Mouse (Mus musculus) hindbrain, embryonic 12.5 days (tissue): Measurements from ENCODE around the gene Sh3tc1. TPM values are rescaled to one million over a fixed set of nuclear protein-coding genes. Genes with fewer than 3 reads are reported as not detected.

Experiments used
- ATAC-seq: fragments of 200-750 bp; cut with Nextera tagmentation; 2 replicates; pipeline ENCODE4 v1.8.0; 2017; ENCODE audit warnings: moderate TSS enrichment; ENCODE audit not compliant: low FRiP score
- H3K27ac ChIP-seq: fragments of 300-500 bp; sonication (generic); 2 replicates; pipeline ENCODE4 v1.5.1; 2016; ENCODE audit warnings: mild to moderate bottlenecking
- H3K27me3 ChIP-seq: fragments of 300-500 bp; sonication (generic); 2 replicates; pipeline ENCODE4 v1.6.1; 2016; ENCODE audit warnings: mild to moderate bottlenecking
- H3K36me3 ChIP-seq: fragments of 300-500 bp; sonication (generic); 2 replicates; pipeline ENCODE4 v1.6.1; 2016; ENCODE audit warnings: mild to moderate bottlenecking
- H3K4me1 ChIP-seq: fragments of 300-500 bp; sonication (generic); 2 replicates; pipeline ENCODE4 v1.6.1; 2016
- H3K4me2 ChIP-seq: fragments of 300-500 bp; sonication (generic); replicated peaks from 2 replicates; pipeline ENCODE4 v1.6.1; 2016; ENCODE audit warnings: mild to moderate bottlenecking
- H3K4me3 ChIP-seq: fragments of 300-500 bp; sonication (generic); 2 replicates; pipeline ENCODE4 v1.5.1; 2016; ENCODE audit warnings: mild to moderate bottlenecking
- H3K9ac ChIP-seq: fragments of 300-500 bp; sonication (generic); 2 replicates; pipeline ENCODE4 v1.6.1; 2016; ENCODE audit warnings: mild to moderate bottlenecking, moderate library complexity
- H3K9me3 ChIP-seq: fragments of 300-500 bp; sonication (generic); replicated peaks from 2 replicates; pipeline ENCODE4 v1.6.1; 2016; ENCODE audit warnings: mild to moderate bottlenecking
- WGBS: fragments of 180-500 bp; shearing (Covaris S2); methylation state at CpG from one replicate; pipeline ENCODE4 v1.1.7; 2016; 5-methylcytosine and 5-hydroxymethylcytosine counted together
- polyA plus RNA-seq: library from polyadenylated mRNA; unstranded; fragments of >200 nt; fragmentation: Nextera tagmentation; extraction: Ambion mirVana; gene quantifications from 2 replicates; pipeline ENCODE4 v1.2.1, GENCODE M21; 2016

Sh3tc1 gene
- polyA plus RNA-seq, 1 experiment from 2014 or later = 4.7 TPM

DNA sequence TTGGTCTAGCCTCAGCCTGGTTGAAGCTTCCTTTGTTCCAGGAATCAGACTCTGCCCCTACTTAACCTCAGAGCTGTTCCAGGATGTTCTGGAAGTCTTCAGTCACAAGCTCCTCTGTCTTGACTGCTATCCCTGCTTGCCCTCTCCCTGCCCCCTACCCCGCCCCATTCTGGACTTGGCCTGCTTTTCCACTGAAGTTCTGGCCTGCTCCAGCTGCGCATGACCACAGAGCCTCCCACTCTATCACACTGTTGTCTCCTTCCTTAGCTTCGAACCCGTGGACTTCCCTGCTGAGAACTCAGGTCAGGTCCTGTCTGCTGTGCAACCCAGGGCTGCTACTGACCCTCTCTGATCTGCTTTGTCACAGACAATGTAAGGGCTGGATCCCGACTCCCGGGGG lies 26.1 kb upstream of the Sh3tc1 start:
- 85% methylated on average over 6 of the region's 6 CpGs for WGBS
- Histone ChIP-seq H3K27ac (no peak overlapping the region), H3K27me3 (peaks cover 24% of the 10 kb centered on the region), H3K36me3 (no peaks in the 10 kb centered on the region), H3K9me3 (no peaks in the 10 kb centered on the region), H3K4me1 (peaks cover 3% of the 10 kb centered on the region; the same call in 1 of the 2 replicates), H3K4me3 (no peak overlapping the region), H3K9ac (no peak overlapping the region), H3K4me2 (no peak overlapping the region)
- no peak for ATAC-seq

DNA sequence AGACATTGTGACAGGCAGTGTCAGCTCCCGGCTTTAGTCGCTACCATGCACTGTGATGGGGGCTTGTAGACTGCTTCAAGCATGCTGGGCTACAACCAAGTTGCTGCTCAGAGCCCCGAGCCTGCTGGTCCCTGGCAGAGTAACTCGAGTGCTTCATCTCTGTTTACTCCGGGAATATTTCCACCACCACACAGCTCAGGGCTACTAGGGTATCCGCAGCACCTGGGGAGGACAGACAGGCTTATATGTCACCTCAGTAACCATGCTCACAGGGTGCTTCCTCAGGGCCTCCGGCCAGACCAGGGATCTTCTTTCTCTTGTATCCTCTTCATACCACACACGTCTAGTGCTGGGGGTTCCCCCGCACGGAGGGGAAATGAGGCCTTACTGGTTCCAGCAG lies 23.1 kb upstream of the Sh3tc1 start:
- no peaks in the 10 kb centered on the region for H3K36me3 ChIP-seq
- ATAC-seq = no peak
- no peak overlapping the region for H3K4me3 ChIP-seq
- no peak overlapping the region for H3K27ac ChIP-seq
- peaks cover 5% of the 10 kb centered on the region for H3K4me1 ChIP-seq
- 84% methylated on average over 10 of the region's 10 CpGs for WGBS
- no peak overlapping the region for H3K4me2 ChIP-seq
- H3K27me3 ChIP-seq = peaks cover 54% of the 10 kb centered on the region
- H3K9me3 ChIP-seq = no peaks in the 10 kb centered on the region
- no peak overlapping the region for H3K9ac ChIP-seq

GRCm38 (mm10) chr5:35762388-35762787 lies 22.6 kb upstream of the Sh3tc1 start:
- 74% methylated on average over 5 of the region's 5 CpGs for WGBS
- H3K36me3 ChIP-seq = no peaks in the 10 kb centered on the region
- H3K4me1 ChIP-seq = peaks cover 5% of the 10 kb centered on the region
- no peak overlapping the region for H3K9ac ChIP-seq
- ATAC-seq = no peak
- H3K4me2 ChIP-seq = no peak overlapping the region
- no peak overlapping the region for H3K4me3 ChIP-seq
- no peak overlapping the region for H3K27ac ChIP-seq
- peaks cover 55% of the 10 kb centered on the region for H3K27me3 ChIP-seq
- H3K9me3 ChIP-seq = no peaks in the 10 kb centered on the region

DNA sequence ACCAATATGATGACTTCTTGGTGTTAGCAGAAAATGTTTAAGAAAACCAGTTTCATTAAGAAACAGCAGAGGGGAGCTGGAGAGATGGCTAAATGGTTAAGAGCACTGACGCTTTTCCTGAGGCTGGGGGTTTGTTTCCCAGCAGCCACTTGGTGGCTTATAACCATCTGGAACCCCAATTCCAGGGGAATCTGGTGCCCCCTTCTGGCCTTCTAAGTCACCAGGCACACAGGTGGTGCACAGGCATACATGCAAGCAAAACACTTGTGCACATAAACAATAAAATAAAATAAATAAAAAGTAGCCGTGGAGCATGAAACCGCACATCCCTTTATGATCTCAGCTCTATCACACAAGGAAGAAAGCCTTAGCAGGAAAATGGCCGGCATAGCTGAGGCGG lies 21.5 kb upstream of the Sh3tc1 start:
- WGBS = 73% methylated on average over 5 of the region's 5 CpGs

DNA sequence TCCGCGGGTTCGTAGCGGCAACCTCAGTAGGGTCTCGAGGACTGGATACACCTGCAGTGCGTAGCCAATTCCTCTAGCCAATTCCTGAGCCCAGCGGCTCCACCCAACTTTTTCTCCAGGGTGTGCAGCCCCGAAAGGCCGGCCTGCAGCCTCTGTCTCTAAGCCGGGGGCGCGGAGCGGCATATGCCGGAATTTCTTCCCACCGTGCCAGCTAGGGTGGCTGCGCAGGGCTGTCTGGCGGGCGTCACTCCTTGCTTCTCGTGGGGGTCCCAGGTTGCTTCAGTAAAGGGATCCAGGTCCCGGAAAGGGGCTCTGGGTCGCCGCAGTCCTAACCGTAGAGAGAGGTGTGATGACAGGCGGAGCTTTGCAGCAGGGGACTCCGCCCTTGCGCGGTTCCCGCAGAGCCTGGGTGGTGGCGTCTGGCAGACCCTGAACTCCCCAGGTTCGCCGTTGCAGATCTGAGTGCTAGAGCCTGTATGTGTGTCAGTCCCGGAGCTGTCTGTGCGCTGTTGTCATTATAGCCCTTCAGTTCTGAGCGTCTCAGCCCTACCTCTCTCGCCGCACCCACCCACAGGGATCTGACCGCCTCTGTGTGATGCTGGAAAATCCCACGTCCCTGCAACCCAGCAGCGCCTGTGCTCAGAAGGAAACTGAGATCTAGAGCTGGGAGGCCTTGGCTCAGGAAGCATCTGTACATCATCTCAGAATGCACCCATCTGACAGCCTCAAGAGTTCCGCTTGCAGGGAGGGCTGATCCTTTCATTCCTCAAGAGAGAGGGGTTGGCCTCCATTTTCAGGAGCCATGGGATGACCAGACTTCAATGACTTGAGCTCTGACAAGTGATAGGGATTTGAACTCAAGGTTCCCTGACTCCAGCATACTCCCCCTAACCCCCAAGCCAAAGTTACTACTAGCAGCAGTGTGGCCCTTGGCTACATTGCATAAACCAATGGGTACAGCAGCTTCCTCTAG lies 18.6 kb upstream of the Sh3tc1 start:
- Histone ChIP-seq H3K4me3 (peak overlapping the region; percentile 59), H3K4me2 (peak overlapping the region; percentile 92), H3K9ac (peak overlapping the region; percentile 48), H3K27ac (no peak overlapping the region), H3K27me3 (peaks cover 60% of the 10 kb centered on the region), H3K36me3 (no peaks in the 10 kb centered on the region), H3K4me1 (peaks cover 11% of the 10 kb centered on the region), H3K9me3 (no peaks in the 10 kb centered on the region)
- ATAC-seq = no peak; the same call in 1 of the 2 replicates
- WGBS = 2% methylated on average over 40 of the region's 40 CpGs

More for the DNA sequence above, 21.5 kb upstream of the Sh3tc1 start:
- H3K9me3 ChIP-seq = no peaks in the 10 kb centered on the region
- H3K9ac ChIP-seq = no peak overlapping the region
- H3K4me2 ChIP-seq = no peak overlapping the region
- H3K27me3 ChIP-seq = peaks cover 62% of the 10 kb centered on the region
- H3K27ac ChIP-seq = no peak overlapping the region
- no peak for ATAC-seq
- no peaks in the 10 kb centered on the region for H3K36me3 ChIP-seq
- H3K4me3 ChIP-seq = no peak overlapping the region
- H3K4me1 ChIP-seq = peaks cover 11% of the 10 kb centered on the region

DNA sequence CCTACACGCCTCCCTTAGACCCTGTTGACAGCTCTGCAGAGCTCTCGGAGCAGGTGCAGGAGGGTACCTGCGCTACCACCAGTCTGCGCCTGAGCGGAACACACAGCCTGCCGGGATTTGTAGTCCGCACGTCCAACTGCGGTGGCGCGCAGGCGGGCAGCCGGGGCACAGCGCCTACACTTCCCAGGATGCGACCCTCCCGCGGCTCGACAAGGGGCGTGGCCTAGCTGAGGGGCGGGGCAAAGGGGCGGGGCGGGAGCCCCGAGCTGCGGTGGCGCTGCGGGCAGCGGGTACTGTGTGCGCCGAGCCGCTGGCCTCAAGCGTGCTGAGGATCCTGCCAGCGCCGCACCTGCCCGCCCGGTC lies 17.8 kb upstream of the Sh3tc1 start, which contains the start of gene Ablim2:
Gene Ablim2 (plus strand): TSS at position 242 of the 363 bp plus-strand sequence.
- H3K4me2 ChIP-seq = peak within 1 kb of the TSS; percentile 92
- H3K4me1 ChIP-seq = peaks cover 11% of the 10 kb centered on the region
- H3K9me3 ChIP-seq = no peaks in the 10 kb centered on the region
- peak within 1 kb of the TSS; percentile 59 for H3K4me3 ChIP-seq
- H3K36me3 ChIP-seq = no peaks in the 10 kb centered on the region
- peaks cover 55% of the 10 kb centered on the region for H3K27me3 ChIP-seq
- WGBS = under 1% methylated on average over 34 of the region's 35 CpGs
- no peak within 1 kb of the TSS for H3K27ac ChIP-seq
- peak; percentile 97 for ATAC-seq
- peak within 1 kb of the TSS; percentile 61 for H3K9ac ChIP-seq

GRCm38 (mm10) chr5:35756997-35757638 lies 17.3 kb upstream of the Sh3tc1 start:
- Histone ChIP-seq H3K9me3 (no peaks in the 10 kb centered on the region), H3K4me3 (peak overlapping the region; percentile 59), H3K4me1 (peaks cover 11% of the 10 kb centered on the region), H3K27ac (no peak overlapping the region), H3K9ac (peak overlapping the region; percentile 61), H3K36me3 (no peaks in the 10 kb centered on the region), H3K4me2 (peak overlapping the region; percentile 92), H3K27me3 (peaks cover 55% of the 10 kb centered on the region)
- ATAC-seq = peak; percentile 44
- WGBS = 10% methylated on average over 21 of the region's 26 CpGs

DNA sequence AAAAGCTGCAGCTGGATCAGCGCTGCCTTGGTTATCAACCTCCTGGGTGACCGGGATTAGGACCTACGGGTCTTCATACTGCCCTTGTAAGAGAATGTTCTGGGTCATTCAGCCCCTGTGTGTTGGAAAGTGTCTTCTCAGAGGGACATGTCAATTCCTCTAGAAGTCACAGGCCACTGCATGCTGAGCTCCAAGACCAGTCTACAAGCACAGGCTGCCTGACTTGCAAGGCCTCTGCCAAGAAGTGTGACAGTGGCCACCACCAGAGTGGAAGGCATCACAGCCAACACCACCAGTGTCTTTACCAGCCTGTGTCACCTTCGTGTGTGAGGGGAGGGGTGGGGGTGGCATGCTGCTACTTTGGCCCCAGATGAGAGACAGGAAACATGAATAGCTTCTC lies 16.2 kb upstream of the Sh3tc1 start:
- Histone ChIP-seq H3K36me3 (no peaks in the 10 kb centered on the region), H3K27ac (no peak overlapping the region), H3K4me3 (no peak overlapping the region), H3K9me3 (no peaks in the 10 kb centered on the region), H3K27me3 (peaks cover 48% of the 10 kb centered on the region), H3K9ac (no peak overlapping the region), H3K4me2 (no peak overlapping the region), H3K4me1 (peaks cover 11% of the 10 kb centered on the region)
- 83% methylated on average over 4 of the region's 4 CpGs for WGBS
- ATAC-seq = no peak

GRCm38 (mm10) chr5:35755131-35755733 lies 15.4 kb upstream of the Sh3tc1 start:
- peaks cover 40% of the 10 kb centered on the region for H3K27me3 ChIP-seq

DNA sequence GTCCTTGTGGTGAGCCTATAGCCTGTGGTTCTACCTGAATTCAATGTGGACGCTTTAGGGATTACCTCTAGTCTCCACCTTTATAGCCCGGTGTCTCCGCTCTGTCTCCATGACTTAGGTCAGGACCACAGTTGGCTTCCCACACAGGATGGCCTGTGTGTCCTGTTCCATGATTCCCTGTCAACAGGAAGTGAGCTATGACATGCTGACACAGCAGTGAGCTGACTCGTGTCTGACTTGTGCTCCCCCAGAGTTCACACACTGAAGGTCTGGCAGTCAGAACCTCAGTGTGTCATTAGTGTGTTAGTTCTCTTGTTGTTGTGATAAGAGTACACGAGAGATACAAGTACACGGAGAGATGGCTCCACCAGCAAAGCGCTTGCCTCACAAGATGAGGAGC lies 11.2 kb upstream of the Sh3tc1 start:
- Histone ChIP-seq H3K4me1 (no peaks in the 10 kb centered on the region), H3K27me3 (peaks cover 6% of the 10 kb centered on the region), H3K27ac (no peak overlapping the region), H3K9me3 (no peaks in the 10 kb centered on the region), H3K36me3 (no peaks in the 10 kb centered on the region), H3K9ac (no peak overlapping the region), H3K4me3 (no peak overlapping the region), H3K4me2 (no peak overlapping the region)
- no peak for ATAC-seq
- 89% methylated on average over 7 of the region's 7 CpGs for WGBS

More at GRCm38 (mm10) chr5:35755131-35755733, 15.4 kb upstream of the Sh3tc1 start:
- H3K9ac ChIP-seq = no peak overlapping the region
- WGBS = 25% methylated on average over 5 of the region's 5 CpGs
- no peaks in the 10 kb centered on the region for H3K9me3 ChIP-seq
- H3K27ac ChIP-seq = no peak overlapping the region
- ATAC-seq = no peak
- H3K4me2 ChIP-seq = no peak overlapping the region
- no peak overlapping the region for H3K4me3 ChIP-seq
- H3K4me1 ChIP-seq = peaks cover 11% of the 10 kb centered on the region
- no peaks in the 10 kb centered on the region for H3K36me3 ChIP-seq

- Histone ChIP-seq H3K36me3 (no peaks in the 10 kb centered on the region), H3K27me3 (no peaks in the 10 kb centered on the region), H3K9ac (no peak overlapping the region), H3K9me3 (no peaks in the 10 kb centered on the region), H3K4me3 (no peak overlapping the region), H3K4me2 (no peak overlapping the region), H3K4me1 (no peaks in the 10 kb centered on the region), H3K27ac (no peak overlapping the region)
- 86% methylated on average over 1 of the region's 1 CpGs for WGBS
- ATAC-seq = no peak
These were observed 10.2 kb upstream of the Sh3tc1 start for GRCm38 (mm10) chr5:35750026-35750425.

DNA sequence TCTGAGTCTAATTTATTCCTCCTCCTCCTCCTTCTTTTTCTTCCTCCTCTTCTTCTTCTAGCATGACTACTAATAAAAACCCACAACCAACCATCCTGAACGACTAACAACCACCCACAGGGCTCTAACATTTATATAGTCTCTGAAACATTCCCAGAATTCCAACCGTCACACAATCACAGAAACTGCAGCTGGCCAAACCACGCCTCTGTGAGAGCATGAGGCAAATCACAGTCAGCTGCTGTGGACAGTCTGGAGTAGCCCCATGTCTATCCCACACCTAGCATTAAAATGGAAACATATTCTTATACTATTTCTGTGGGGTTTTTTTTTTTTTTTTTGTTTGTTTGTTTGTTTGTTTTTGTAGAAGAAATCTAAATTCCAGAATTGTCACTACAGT lies 9.6 kb upstream of the Sh3tc1 start:
- H3K9me3 ChIP-seq = no peaks in the 10 kb centered on the region
- WGBS = 66% methylated on average over 3 of the region's 3 CpGs

More for the DNA sequence above, 9.6 kb upstream of the Sh3tc1 start:
- no peak overlapping the region for H3K9ac ChIP-seq
- no peak overlapping the region for H3K4me2 ChIP-seq
- no peak overlapping the region for H3K27ac ChIP-seq
- no peak for ATAC-seq
- H3K4me1 ChIP-seq = no peaks in the 10 kb centered on the region
- H3K4me3 ChIP-seq = no peak overlapping the region
- no peaks in the 10 kb centered on the region for H3K36me3 ChIP-seq
- H3K27me3 ChIP-seq = no peaks in the 10 kb centered on the region
